Mouse (Mus musculus): ENCODE data around the gene Fyco1.

DNA sequence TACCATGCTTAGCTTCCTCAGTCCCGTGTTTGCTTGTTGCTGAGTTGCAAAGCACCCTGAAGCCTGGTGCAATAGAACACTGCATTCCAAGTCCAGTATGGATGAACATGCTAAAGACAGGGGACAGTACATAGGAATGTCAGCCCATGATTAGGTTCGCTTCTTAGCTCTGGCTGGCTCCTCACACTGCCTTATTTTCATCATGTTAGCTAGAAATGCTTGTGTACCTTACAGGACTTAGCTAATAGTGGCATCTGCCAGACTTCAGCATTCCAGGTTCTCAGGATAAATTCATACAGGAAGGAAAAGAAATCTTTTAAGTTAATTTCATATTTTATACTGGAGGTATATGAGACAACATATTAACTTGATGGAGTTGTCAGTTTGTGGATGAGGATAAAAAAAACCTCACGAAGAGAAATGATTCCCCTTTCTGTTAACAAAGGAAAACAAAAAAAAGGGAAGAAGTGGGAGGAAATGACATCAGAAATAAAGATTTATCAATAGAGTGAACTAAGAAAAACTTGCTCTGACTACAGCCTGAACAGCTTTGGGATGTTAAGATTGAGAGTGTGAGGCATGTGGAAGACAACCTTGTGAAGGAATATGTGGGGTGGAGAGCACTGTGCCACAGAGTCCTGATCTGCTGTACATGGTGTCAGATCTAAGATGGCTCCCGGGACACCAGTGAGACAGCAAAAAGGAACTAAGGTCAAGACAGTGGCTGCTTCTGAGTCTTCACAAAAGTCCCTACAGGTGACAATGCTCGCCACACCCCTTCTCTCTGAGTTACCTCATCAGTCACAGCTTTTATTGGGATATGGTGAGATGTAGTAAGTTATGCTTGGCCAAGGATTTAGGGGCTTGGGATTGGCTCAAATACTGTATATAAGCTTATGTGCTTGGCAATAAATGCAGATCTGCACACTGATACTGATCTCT lies 1.0 kb upstream of the Fyco1 start:
- TF ChIP-seq CTCF (IDR thresholded peaks at IDR 0.05; ENCODE audit: borderline replicate concordance, control insufficient read depth, extremely low read depth, insufficient read depth, low read length, poor library complexity) = no peak
- TF ChIP-seq POLR2A (IDR thresholded peaks at IDR 0.05; ENCODE audit: control insufficient read depth, extremely low read depth, insufficient read depth, low read length, poor library complexity) = no peak

Measured in thymus, adult 2 months (tissue).